Mouse (Mus musculus): ENCODE measurements around the gene Capn13. TPM values are rescaled to one million over a fixed set of nuclear protein-coding genes. Genes with fewer than 3 reads are reported as not detected.
A peak's percentile ranks its signal among the peaks of the same experiment; 100 is the strongest.

Capn13 gene
- total and polyA plus RNA-seq, 3 experiments: not detected

DNA sequence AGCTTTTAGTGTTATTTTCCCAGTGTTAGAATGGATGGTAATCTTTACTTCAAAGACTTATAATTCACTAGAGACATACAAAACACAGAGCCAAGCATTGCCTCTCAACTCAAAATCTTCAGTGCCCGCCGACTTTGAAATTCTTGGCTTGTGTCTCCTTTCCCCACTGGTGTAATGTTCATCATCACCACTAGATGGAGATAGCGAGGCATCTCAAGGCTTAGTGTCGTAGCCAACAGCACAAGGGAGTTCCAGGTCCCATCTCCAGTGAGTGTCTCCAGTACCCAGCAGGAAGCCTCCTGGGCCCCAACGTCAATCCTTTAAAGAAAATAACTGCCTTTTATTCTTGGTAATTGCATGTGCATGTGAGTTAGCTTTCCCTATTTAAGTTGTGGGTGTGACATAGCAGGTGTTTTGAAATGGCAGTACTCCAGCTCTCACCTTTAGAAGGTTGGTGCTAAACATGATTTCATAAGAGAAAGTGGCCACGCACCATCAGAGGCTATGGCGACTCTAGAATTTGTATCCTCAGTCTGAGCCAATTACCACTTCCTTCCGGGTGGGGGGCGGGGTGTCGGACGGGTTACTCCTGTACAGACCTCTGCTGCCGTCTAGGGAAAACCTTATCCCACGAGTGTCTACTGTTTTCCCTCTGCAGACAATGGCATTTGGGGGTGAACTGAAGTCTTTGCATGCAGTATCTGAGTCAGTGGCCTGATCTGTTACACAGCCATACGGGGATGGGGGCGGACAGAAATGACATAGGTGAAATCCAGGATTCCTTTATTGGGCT lies 99.2 kb downstream of the Capn13 start (continued):
- TF ChIP-seq USF2 (IDR thresholded peaks at IDR 0.05; ENCODE audit: borderline replicate concordance in 1 of 2, insufficient read depth in 1 of 2, low read depth in 1 of 2, low read length in 2 of 2): no peak
- TF ChIP-seq POLR2AphosphoS2 (IDR thresholded peaks at IDR 0.05; ENCODE audit: low read length): no peak
- TF ChIP-seq ZC3H11A (IDR thresholded peaks at IDR 0.05; ENCODE audit: low read depth, low read length): peak; percentile 40
- peak; percentile 19; the same call in 1 of the 2 replicates for TF ChIP-seq CHD2 (IDR thresholded peaks at IDR 0.05; ENCODE audit: low read length)

DNA sequence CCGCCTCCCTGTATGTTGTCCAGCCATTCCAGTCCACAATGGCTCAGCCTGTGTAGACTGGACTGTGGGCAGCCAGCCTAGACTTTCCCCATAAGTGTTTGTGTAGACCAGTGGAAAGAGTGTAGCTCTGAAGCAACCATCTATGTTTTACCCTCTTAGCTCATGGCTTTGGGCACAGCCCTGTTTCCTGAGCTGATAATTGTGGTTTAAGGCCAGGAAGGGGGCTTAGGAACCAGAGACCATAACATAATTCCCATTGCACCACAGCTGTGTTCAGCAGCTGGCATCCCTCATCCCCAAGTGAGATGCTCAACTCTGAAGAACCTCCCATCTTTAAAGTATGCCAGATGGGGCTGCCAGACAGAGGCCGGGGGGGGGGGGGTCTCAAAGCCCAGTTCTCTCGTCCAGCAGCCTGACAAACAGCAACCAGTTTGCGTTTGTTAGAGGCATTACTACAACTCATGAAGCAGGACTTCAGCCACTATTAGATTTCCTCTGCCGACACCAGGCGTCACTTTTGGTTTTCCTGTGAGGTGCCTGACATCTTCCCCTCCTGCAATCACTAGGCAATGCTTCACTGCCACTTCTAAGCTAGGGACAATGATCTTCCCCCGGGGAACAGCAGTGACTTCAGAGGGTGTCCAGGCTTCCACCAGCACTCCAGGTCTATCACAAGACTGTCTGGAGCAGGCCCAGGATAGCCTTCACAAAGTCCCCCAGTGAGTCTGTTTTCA lies 100.4 kb downstream of the Capn13 start:
- Histone ChIP-seq H3K9ac (ENCODE audit: control insufficient read depth, low read depth, low read length, poor library complexity, severe bottlenecking) (no peak overlapping the region; the same call in 1 of the 2 replicates), H3K9me3 (replicated peaks; ENCODE audit: insufficient read depth, low read length) (no peaks in the 10 kb centered on the region), H3K27ac (ENCODE audit: control insufficient read depth, low read depth, low read length) (no peak overlapping the region), H3K79me2 (ENCODE audit: control insufficient read depth, insufficient read depth, low read length, poor library complexity) (no peaks in the 10 kb centered on the region), H3K36me3 (ENCODE audit: control insufficient read depth in 1 of 2, insufficient read depth in 2 of 2, low read length in 2 of 2) (peaks cover 0 to 2% of the 10 kb centered on the region in 2 experiments; a peak in 2 of 4 replicates), H3K4me3 (ENCODE audit: control insufficient read depth in 1 of 2, insufficient read depth in 1 of 2, low read depth in 2 of 2, low read length in 2 of 2) (no peak overlapping the region), H3K27me3 (ENCODE audit: control insufficient read depth in 1 of 2, insufficient read depth in 2 of 2, low read length in 2 of 2) (no peaks in the 10 kb centered on the region), H3K4me1 (ENCODE audit: control insufficient read depth in 1 of 2, insufficient read depth in 2 of 2, low read length in 2 of 2) (peaks cover 0 to 19% of the 10 kb centered on the region in 2 experiments; a peak in 2 of 4 replicates)
- no peak for DNase-seq (ENCODE audit: low read depth, low spot score)
- no peak for TF ChIP-seq CTCF (IDR thresholded peaks at IDR 0.05 in 2 of 3, conservative IDR thresholded peaks at IDR 0.05 in 1 of 3; ENCODE audit: control insufficient read depth in 1 of 3, insufficient read depth in 1 of 3, low read depth in 2 of 3, low read length in 3 of 3, poor library complexity in 1 of 3, severe bottlenecking in 1 of 3)
- TF ChIP-seq EP300 (IDR thresholded peaks at IDR 0.05; ENCODE audit: low read depth in 1 of 2, low read length in 2 of 2): no peak
- no peak for TF ChIP-seq SIN3A (IDR thresholded peaks at IDR 0.05; ENCODE audit: low read length)
- TF ChIP-seq ETS1 (IDR thresholded peaks at IDR 0.05; ENCODE audit: low read depth, low read length): no peak
- no peak for TF ChIP-seq NELFE (IDR thresholded peaks at IDR 0.05; ENCODE audit: low read depth, low read length)
- TF ChIP-seq ZKSCAN1 (IDR thresholded peaks at IDR 0.05; ENCODE audit: low read depth, low read length): no peak

DNA sequence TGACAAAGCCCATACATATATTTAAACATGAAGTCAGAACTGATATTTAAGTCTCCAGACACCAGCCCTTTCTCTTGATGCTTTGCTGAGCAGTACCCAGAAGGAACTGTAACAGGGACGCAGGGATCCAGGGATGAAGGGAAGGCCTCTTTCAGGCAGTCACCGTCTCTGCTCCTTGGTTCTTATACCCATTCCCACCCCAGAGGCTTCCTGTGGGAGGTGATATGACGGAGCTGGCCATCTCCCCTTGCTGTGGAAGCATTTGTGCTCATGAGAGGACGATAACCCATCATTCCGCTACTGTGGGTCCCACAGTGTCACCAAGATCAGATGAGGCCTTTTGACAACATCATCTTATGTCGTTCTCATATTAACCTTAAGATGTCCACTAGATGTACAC lies 101.7 kb downstream of the Capn13 start:
- Histone ChIP-seq H3K9ac (ENCODE audit: control insufficient read depth, low read depth, low read length, poor library complexity, severe bottlenecking) (no peak overlapping the region), H3K9me3 (replicated peaks; ENCODE audit: insufficient read depth, low read length) (no peaks in the 10 kb centered on the region), H3K36me3 (ENCODE audit: control insufficient read depth in 1 of 2, insufficient read depth in 2 of 2, low read length in 2 of 2) (no peaks in the 10 kb centered on the region), H3K27ac (ENCODE audit: control insufficient read depth, low read depth, low read length) (no peak overlapping the region), H3K4me1 (ENCODE audit: control insufficient read depth in 1 of 2, insufficient read depth in 2 of 2, low read length in 2 of 2) (peaks cover 0 to 10% of the 10 kb centered on the region in 2 experiments; a peak in 1 of 4 replicates), H3K79me2 (ENCODE audit: control insufficient read depth, insufficient read depth, low read length, poor library complexity) (no peaks in the 10 kb centered on the region), H3K27me3 (ENCODE audit: control insufficient read depth in 1 of 2, insufficient read depth in 2 of 2, low read length in 2 of 2) (peaks cover 0 to 4% of the 10 kb centered on the region in 2 experiments; a peak in 2 of 4 replicates), H3K4me3 (ENCODE audit: control insufficient read depth in 1 of 2, insufficient read depth in 1 of 2, low read depth in 2 of 2, low read length in 2 of 2) (no peak overlapping the region)
- DNase-seq (ENCODE audit: low read depth, low spot score): no peak
- TF ChIP-seq ZMIZ1 (IDR thresholded peaks at IDR 0.05; ENCODE audit: low read depth, low read length): no peak
- TF ChIP-seq GABPA (IDR thresholded peaks at IDR 0.05; ENCODE audit: low read depth, low read length): no peak
- TF ChIP-seq RCOR1 (IDR thresholded peaks at IDR 0.05; ENCODE audit: low read depth, low read length): no peak
- TF ChIP-seq SMC3 (IDR thresholded peaks at IDR 0.05; ENCODE audit: low read depth, low read length): no peak
- no peak for TF ChIP-seq USF1 (IDR thresholded peaks at IDR 0.05; ENCODE audit: low read depth, low read length)
- no peak for TF ChIP-seq SIN3A (IDR thresholded peaks at IDR 0.05; ENCODE audit: low read length)
- no peak for TF ChIP-seq MAFK (IDR thresholded peaks at IDR 0.05; ENCODE audit: borderline replicate concordance, low read depth, low read length)
- TF ChIP-seq MAZ (IDR thresholded peaks at IDR 0.05; ENCODE audit: low read depth, low read length): no peak
- TF ChIP-seq JUND (IDR thresholded peaks at IDR 0.05; ENCODE audit: low read depth, low read length): no peak
- no peak for TF ChIP-seq MAX (IDR thresholded peaks at IDR 0.05; ENCODE audit: low read length)
- TF ChIP-seq MXI1 (IDR thresholded peaks at IDR 0.05; ENCODE audit: low read depth, low read length): no peak
- TF ChIP-seq GATA1 (IDR thresholded peaks at IDR 0.05; ENCODE audit: low read depth, low read length): no peak

All from MEL (cell line).